Mouse (Mus musculus): ENCODE results near the gene Tipin. TPM values are rescaled to one million over a fixed set of nuclear protein-coding genes. Genes with fewer than 3 reads are reported as not detected.

Gene Tipin
- 60.1 and 68.5 TPM in 2 replicates for polyA plus RNA-seq (2014; fragmentation: Nextera tagmentation; extraction: Ambion mirVana)

DNA sequence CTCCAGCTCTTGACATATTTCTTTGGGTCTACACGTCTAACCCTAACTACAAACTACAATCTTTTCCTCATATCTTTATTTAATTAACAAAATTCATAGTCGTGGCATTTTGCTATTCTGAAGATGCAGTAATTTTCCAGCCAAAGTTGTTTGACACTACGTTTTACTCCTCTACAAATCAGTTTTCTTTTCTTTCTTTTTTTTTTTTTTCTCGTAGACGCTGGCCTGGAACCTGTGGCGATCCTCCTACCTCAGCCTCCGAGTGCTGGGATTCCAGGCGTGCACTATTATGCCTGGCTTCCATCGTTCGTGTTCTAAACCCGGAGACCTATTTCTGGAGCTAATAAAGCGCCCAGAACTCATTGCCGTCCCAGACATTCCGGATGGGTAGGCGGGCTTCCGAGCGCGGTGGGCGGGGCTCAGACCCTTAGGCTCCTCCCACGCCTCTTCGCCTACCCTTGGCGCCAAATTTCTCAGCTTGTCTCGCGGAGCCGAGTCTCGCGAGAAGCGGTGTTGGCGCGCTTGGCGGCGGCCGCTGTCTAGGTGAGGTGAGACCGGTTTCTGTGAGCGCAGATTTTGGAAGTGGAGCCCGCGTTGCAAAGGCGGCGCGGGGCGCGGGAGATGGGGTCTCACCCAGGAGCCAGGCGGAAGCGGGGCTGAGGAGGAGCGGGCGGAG, at the start of gene Tipin:
Gene Tipin (plus strand): TSS at position 477 of the 676 bp plus-strand sequence.
- H3K4me1 ChIP-seq (ENCODE audit: control insufficient read depth, insufficient read depth, low read length): peaks cover 6% of the 10 kb centered on the region
- H3K9ac ChIP-seq (replicated peaks; ENCODE audit: low read depth, low read length): peak within 1 kb of the TSS; percentile 83
- no peaks in the 10 kb centered on the region for H3K9me3 ChIP-seq (ENCODE audit: control insufficient read depth, low read length)
- WGBS: 3% methylated on average over 46 of the region's 46 CpGs
- peak; percentile 95 for ATAC-seq (ENCODE audit: low read depth)
- H3K36me3 ChIP-seq (ENCODE audit: control insufficient read depth, insufficient read depth, low read length): no peaks in the 10 kb centered on the region
- H3K4me3 ChIP-seq (ENCODE audit: low read depth, low read length): peak within 1 kb of the TSS; percentile 85
- no peaks in the 10 kb centered on the region for H3K27me3 ChIP-seq (ENCODE audit: control insufficient read depth, insufficient read depth, low read length)
- peak within 1 kb of the TSS; percentile 67 for H3K4me2 ChIP-seq (ENCODE audit: low read depth, low read length)
- peak within 1 kb of the TSS; percentile 81 for H3K27ac ChIP-seq (ENCODE audit: low read depth, low read length)

DNA sequence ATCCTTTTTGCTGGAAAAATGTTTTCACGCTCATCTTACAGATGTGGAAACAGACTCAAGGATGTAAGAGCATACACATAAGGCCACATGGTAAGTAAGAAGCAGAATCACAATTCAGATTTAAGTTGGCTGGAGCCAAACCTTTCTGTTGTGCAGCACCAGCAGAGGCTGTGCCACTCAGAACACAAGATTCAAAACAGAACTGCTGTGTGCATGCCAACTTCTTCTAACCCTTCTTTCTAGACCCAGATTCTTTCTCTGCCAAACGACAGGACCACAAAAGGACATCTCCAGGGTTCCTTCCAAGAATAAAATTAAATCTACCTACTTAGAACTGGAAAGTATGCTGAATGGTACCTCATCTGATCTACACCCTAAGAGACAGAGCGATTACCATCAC, 49.7 kb upstream of the Tipin start:
- ATAC-seq (ENCODE audit: low read depth): no peak
- Histone ChIP-seq H3K4me3 (ENCODE audit: low read depth, low read length) (no peak overlapping the region), H3K4me2 (ENCODE audit: low read depth, low read length) (no peak overlapping the region), H3K4me1 (ENCODE audit: control insufficient read depth, insufficient read depth, low read length) (peaks cover 7% of the 10 kb centered on the region; the same call in 1 of the 2 replicates), H3K9me3 (ENCODE audit: control insufficient read depth, low read length) (no peaks in the 10 kb centered on the region), H3K36me3 (ENCODE audit: control insufficient read depth, insufficient read depth, low read length) (no peaks in the 10 kb centered on the region), H3K27me3 (ENCODE audit: control insufficient read depth, insufficient read depth, low read length) (no peaks in the 10 kb centered on the region), H3K9ac (replicated peaks; ENCODE audit: low read depth, low read length) (no peak overlapping the region), H3K27ac (ENCODE audit: low read depth, low read length) (no peak overlapping the region)
- 84% methylated on average over 3 of the region's 3 CpGs for WGBS

DNA sequence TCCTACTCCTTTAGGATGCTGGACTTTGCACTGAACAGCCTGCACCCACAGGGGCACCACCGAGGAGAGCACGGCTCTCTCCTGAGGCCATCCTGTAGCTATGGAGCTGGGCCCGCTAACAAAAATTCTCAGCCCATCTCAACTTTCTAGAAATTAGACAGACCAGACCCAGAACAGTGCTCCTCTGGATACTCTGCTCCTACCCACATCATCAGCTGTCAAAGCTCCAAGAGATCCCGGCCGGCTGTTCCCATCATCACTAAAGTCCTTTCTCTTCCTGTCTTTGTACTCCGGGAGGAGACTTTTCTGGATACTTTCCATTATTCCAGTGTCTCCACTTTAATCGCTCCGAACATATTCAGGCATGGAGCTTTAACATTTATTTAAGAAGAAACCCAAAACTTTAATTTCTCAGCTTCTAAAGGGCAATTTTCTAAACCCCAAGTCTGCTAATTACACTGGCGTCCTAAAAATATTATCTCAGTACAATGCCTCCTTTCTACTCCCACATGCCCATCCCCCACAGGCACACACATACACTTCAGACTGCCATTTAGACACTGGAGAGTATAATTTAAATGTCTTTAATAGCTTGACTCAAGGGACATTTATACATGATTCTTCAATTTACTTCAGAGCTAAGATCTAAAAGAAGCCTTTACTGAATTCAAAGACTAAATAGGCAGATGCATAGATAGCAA, 49.0 kb upstream of the Tipin start:
- 47% methylated on average over 9 of the region's 9 CpGs for WGBS
- H3K36me3 ChIP-seq (ENCODE audit: control insufficient read depth, insufficient read depth, low read length): no peaks in the 10 kb centered on the region
- H3K9me3 ChIP-seq (ENCODE audit: control insufficient read depth, low read length): no peaks in the 10 kb centered on the region
- no peak overlapping the region for H3K4me2 ChIP-seq (ENCODE audit: low read depth, low read length)
- no peak overlapping the region for H3K9ac ChIP-seq (replicated peaks; ENCODE audit: low read depth, low read length)
- no peak overlapping the region for H3K4me3 ChIP-seq (ENCODE audit: low read depth, low read length)
- H3K4me1 ChIP-seq (ENCODE audit: control insufficient read depth, insufficient read depth, low read length): peaks cover 7% of the 10 kb centered on the region; the same call in 1 of the 2 replicates
- no peaks in the 10 kb centered on the region for H3K27me3 ChIP-seq (ENCODE audit: control insufficient read depth, insufficient read depth, low read length)
- no peak overlapping the region for H3K27ac ChIP-seq (ENCODE audit: low read depth, low read length)
- ATAC-seq (ENCODE audit: low read depth): no peak

DNA sequence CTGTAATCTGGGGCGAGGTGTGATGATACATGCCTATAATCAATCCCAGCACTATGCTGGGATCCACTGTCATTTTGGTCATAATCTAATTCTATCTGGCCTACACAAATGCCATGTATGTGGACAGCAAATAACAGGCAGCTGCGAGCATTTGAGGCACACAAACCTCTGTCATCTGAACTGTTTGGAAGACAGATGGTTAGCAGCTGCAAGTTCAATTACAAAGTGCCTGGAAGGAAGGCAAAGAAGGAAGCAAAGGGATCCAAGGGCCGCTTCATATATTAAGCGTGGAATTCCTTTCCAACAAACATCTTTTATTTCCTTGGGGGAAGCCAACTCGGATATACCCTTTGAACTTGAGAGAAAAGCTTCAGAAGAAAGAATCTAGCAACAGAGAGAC, 47.7 kb upstream of the Tipin start:
- H3K4me3 ChIP-seq (ENCODE audit: low read depth, low read length): no peak overlapping the region
- no peak for ATAC-seq (ENCODE audit: low read depth)
- WGBS: 30% methylated on average over 5 of the region's 5 CpGs
- no peaks in the 10 kb centered on the region for H3K27me3 ChIP-seq (ENCODE audit: control insufficient read depth, insufficient read depth, low read length)
- peaks cover 7% of the 10 kb centered on the region; the same call in 1 of the 2 replicates for H3K4me1 ChIP-seq (ENCODE audit: control insufficient read depth, insufficient read depth, low read length)
- H3K4me2 ChIP-seq (ENCODE audit: low read depth, low read length): no peak overlapping the region
- no peak overlapping the region for H3K27ac ChIP-seq (ENCODE audit: low read depth, low read length)
- H3K9me3 ChIP-seq (ENCODE audit: control insufficient read depth, low read length): no peaks in the 10 kb centered on the region
- H3K36me3 ChIP-seq (ENCODE audit: control insufficient read depth, insufficient read depth, low read length): no peaks in the 10 kb centered on the region
- H3K9ac ChIP-seq (replicated peaks; ENCODE audit: low read depth, low read length): no peak overlapping the region

DNA sequence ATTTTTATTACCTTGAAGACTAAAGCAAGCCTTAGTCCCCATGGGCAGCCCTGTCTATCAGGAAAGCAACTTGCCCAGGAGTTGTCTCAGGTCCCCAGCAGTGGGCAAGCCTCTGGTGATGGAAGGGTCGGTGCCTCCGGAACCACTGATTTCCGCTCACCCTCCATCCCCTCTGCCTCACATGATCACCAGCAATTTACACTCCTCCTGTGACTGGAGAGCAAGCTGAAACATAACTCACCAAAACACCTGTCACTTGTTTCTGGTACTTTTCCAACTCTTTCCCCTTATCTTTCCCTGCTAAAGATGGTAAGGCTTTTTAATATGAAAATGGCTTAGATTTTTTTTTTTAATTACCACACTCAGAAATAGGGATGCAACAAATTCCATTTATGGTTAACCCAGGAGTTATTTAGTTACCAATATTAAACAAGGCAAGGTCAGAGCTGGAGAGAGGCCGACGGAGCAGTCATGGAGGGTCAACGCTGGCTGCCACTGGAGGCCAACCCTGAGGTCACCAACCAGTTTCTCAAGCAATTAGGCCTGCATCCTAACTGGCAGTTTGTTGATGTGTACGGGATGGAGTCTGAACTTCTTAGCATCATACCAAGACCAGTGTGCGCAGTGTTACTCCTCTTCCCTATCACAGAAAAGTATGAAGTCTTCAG, 46.5 kb upstream of the Tipin start, which contains the start of gene Uchl4:
Gene Uchl4 (plus strand): TSS at position 434 of the 668 bp plus-strand sequence.
- no peak within 1 kb of the TSS for H3K27ac ChIP-seq (ENCODE audit: low read depth, low read length)
- no peak within 1 kb of the TSS for H3K9ac ChIP-seq (replicated peaks; ENCODE audit: low read depth, low read length)
- H3K9me3 ChIP-seq (ENCODE audit: control insufficient read depth, low read length): no peaks in the 10 kb centered on the region
- ATAC-seq (ENCODE audit: low read depth): no peak
- 91% methylated on average over 8 of the region's 8 CpGs for WGBS
- no peaks in the 10 kb centered on the region for H3K36me3 ChIP-seq (ENCODE audit: control insufficient read depth, insufficient read depth, low read length)
- H3K27me3 ChIP-seq (ENCODE audit: control insufficient read depth, insufficient read depth, low read length): no peaks in the 10 kb centered on the region
- H3K4me2 ChIP-seq (ENCODE audit: low read depth, low read length): no peak within 1 kb of the TSS
- no peak within 1 kb of the TSS for H3K4me3 ChIP-seq (ENCODE audit: low read depth, low read length)
- peaks cover 7% of the 10 kb centered on the region; the same call in 1 of the 2 replicates for H3K4me1 ChIP-seq (ENCODE audit: control insufficient read depth, insufficient read depth, low read length)

DNA sequence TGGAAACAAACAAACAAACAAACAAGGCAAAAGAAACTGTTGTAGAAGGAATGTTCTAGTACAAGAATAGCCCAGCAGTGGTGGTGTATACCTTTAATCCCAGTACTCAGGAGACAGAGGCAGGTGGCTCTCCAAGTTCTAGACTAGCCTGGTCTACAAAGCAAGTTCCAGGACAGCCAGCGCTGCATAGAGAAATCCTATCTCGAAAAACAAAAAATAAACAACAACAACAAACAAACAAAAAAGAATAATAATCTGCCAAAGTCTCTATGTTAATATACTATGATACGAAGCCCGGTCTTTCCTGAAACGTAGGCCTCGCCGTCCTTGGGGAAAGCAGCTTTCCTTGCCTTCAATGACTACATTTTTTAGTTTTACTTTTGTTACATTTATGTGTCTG, 45.3 kb upstream of the Tipin start:
- Histone ChIP-seq H3K9me3 (ENCODE audit: control insufficient read depth, low read length) (no peaks in the 10 kb centered on the region), H3K4me1 (ENCODE audit: control insufficient read depth, insufficient read depth, low read length) (peaks cover 7% of the 10 kb centered on the region; the same call in 1 of the 2 replicates), H3K27ac (ENCODE audit: low read depth, low read length) (no peak overlapping the region), H3K4me3 (ENCODE audit: low read depth, low read length) (no peak overlapping the region), H3K36me3 (ENCODE audit: control insufficient read depth, insufficient read depth, low read length) (no peaks in the 10 kb centered on the region), H3K27me3 (ENCODE audit: control insufficient read depth, insufficient read depth, low read length) (no peaks in the 10 kb centered on the region), H3K4me2 (ENCODE audit: low read depth, low read length) (no peak overlapping the region), H3K9ac (replicated peaks; ENCODE audit: low read depth, low read length) (no peak overlapping the region)
- 98% methylated on average over 7 of the region's 7 CpGs for WGBS
- no peak for ATAC-seq (ENCODE audit: low read depth)

DNA sequence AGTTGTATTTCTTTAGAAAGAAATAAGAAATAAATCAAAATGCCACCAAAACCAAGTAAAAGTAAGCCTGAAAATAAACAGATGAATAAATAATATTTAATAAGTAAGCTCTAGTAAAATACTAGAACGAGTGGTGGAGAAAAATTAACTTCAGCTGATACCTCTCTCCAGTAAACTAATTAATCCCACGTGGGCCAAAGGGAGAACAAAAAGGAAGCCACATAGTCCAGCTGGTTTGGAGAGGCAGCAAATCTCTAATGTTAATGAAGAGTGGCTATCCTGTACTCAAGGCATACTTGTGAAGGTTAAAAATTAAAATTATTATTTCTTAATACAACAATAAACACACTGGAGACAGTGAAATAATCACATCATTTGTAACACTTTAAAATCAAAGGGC, 41.3 kb upstream of the Tipin start:
- Histone ChIP-seq H3K9ac (replicated peaks; ENCODE audit: low read depth, low read length) (no peak overlapping the region), H3K9me3 (ENCODE audit: control insufficient read depth, low read length) (no peaks in the 10 kb centered on the region), H3K27me3 (ENCODE audit: control insufficient read depth, insufficient read depth, low read length) (no peaks in the 10 kb centered on the region), H3K4me3 (ENCODE audit: low read depth, low read length) (no peak overlapping the region), H3K27ac (ENCODE audit: low read depth, low read length) (no peak overlapping the region), H3K4me1 (ENCODE audit: control insufficient read depth, insufficient read depth, low read length) (no peaks in the 10 kb centered on the region; the same call in 1 of the 2 replicates), H3K36me3 (ENCODE audit: control insufficient read depth, insufficient read depth, low read length) (no peaks in the 10 kb centered on the region), H3K4me2 (ENCODE audit: low read depth, low read length) (no peak overlapping the region)
- ATAC-seq (ENCODE audit: low read depth): no peak
- 49% methylated on average over 2 of the region's 2 CpGs for WGBS

DNA sequence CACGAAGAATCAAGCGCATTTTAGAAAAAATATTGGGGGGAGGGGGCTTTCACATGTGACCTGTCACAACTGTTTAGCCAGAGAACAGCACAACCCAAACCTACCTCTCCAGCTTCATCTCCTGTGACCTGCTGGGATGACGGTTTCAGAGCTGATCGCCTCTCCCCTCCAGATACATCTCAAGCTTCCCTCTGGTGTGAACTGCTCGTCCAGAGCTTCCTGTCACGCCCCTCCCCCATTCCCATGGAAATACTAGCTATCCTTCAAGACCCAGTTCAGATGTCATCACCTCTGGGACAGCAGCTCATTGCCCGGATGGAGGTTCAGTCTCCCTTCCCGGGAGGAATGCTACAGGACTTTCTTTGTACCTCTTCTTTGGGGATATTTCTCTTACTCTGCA, 40.7 kb upstream of the Tipin start:
- Histone ChIP-seq H3K27me3 (ENCODE audit: control insufficient read depth, insufficient read depth, low read length) (no peaks in the 10 kb centered on the region), H3K4me2 (ENCODE audit: low read depth, low read length) (no peak overlapping the region), H3K36me3 (ENCODE audit: control insufficient read depth, insufficient read depth, low read length) (no peaks in the 10 kb centered on the region), H3K9ac (replicated peaks; ENCODE audit: low read depth, low read length) (no peak overlapping the region), H3K27ac (ENCODE audit: low read depth, low read length) (no peak overlapping the region), H3K9me3 (ENCODE audit: control insufficient read depth, low read length) (no peaks in the 10 kb centered on the region), H3K4me3 (ENCODE audit: low read depth, low read length) (no peak overlapping the region), H3K4me1 (ENCODE audit: control insufficient read depth, insufficient read depth, low read length) (no peaks in the 10 kb centered on the region; the same call in 1 of the 2 replicates)
- ATAC-seq (ENCODE audit: low read depth): no peak
- 62% methylated on average over 8 of the region's 8 CpGs for WGBS
